ENCODE assay signal across 8 mouse cellular contexts in genomic region chr19:18631644-18632219, GRCm38 (mm10). TPM values are rescaled to one million over a fixed set of nuclear protein-coding genes. Genes with fewer than 3 reads are reported as not detected.
DNase-seq lines count a peak whose midpoint lies in the region; ATAC-seq lines count a peak whose summit lies in the region.

Ostf1 (minus strand) TSS chr19:18631823.
Nmrk1 (plus strand) TSS chr19:18631950.

- peak within 1 kb of the TSS; percentile 82 for H3K27ac ChIP-seq in intestine, embryonic 14.5 days (ENCODE audit: low read depth)

- peak within 1 kb of the TSS; percentile 64 for H3K9ac ChIP-seq in intestine, embryonic 14.5 days (ENCODE audit: low read length)

- H3K4me3 ChIP-seq in intestine, embryonic 14.5 days (ENCODE audit: low read depth, low read length) = peak within 1 kb of the TSS; percentile 76

- no peaks in the 10 kb centered on the region for H3K27me3 ChIP-seq in intestine, embryonic 14.5 days (replicated peaks; ENCODE audit: control insufficient read depth, insufficient read depth, low read length)

- 1% methylated on average over 50 of the region's 51 CpGs for WGBS in intestine, embryonic 14.5 days

- peaks cover 3% of the 10 kb centered on the region for H3K4me1 ChIP-seq in intestine, embryonic 14.5 days (replicated peaks; ENCODE audit: control insufficient read depth, insufficient read depth, low read length)

- DNase-seq in adrenal gland, adult 18-20 months (ENCODE audit: low spot score in 2 of 2) = peak; percentile 99
- peak; percentile 96 for DNase-seq in embryo, embryonic 11 days
- peak; percentile 97 for DNase-seq in gastrocnemius, postnatal 25 days
- DNase-seq in intestine, embryonic 14.5 days (ENCODE audit: low spot score) = peak; percentile 97
- DNase-seq in left cerebral cortex, postnatal 14 days (ENCODE audit: low spot score in 2 of 2) = peak; percentile 90 to 92
- peak; percentile 95 for DNase-seq in mesoderm, embryonic 11.5 days (ENCODE audit: low read depth, low spot score)
- DNase-seq in right cerebral cortex, postnatal 36 days (ENCODE audit: low spot score in 2 of 2) = peak; percentile 90 to 91
- peak; percentile 96 for DNase-seq in yolk sac, embryonic 10.5 days (ENCODE audit: low spot score)

- no peaks in the 10 kb centered on the region for H3K9me3 ChIP-seq in intestine, embryonic 14.5 days (ENCODE audit: control insufficient read depth, low read length)

- ATAC-seq in intestine, embryonic 14.5 days (replicated peaks; ENCODE audit: low FRiP score, low TSS enrichment, low read depth) = peak; percentile 98

- H3K4me2 ChIP-seq in intestine, embryonic 14.5 days (ENCODE audit: low read length) = peak within 1 kb of the TSS; percentile 72

- H3K36me3 ChIP-seq in intestine, embryonic 14.5 days (ENCODE audit: control insufficient read depth, insufficient read depth, low read length) = no peaks in the 10 kb centered on the region

- intact Hi-C loops in left cerebral cortex, postnatal 14 days (cut with DNase I) = loop anchor here (5.0 kb wide), 1 partner anchor 41 kb away; the partner anchor contains the start of gene Carnmt1

RNA-seq across cellular contexts. Expression of gene Ostf1, which starts in this region (rescaled TPM):
- 100 to 1,000 TPM; 111 to 124 TPM for total RNA-seq in adrenal gland, adult 18-20 months (2021)
- 10 to 100 TPM; 19.1 to 26.4 TPM for total RNA-seq in gastrocnemius, postnatal 25 days (2021)
- polyA plus RNA-seq in intestine, embryonic 14.5 days (2014; fragmentation: Nextera tagmentation; extraction: Ambion mirVana) = 68.9 and 70.6 TPM in 2 replicates
- 10 to 100 TPM; 18.6 to 22.8 TPM for total RNA-seq in left cerebral cortex, postnatal 14 days (2021)

RNA-seq across cellular contexts. Expression of gene Nmrk1, which starts in this region (rescaled TPM):
- 10 to 100 TPM; 11.1 to 14.3 TPM for total RNA-seq in adrenal gland, adult 18-20 months (2021)
- 1 to 10 TPM; 2.2 to 2.7 TPM for total RNA-seq in gastrocnemius, postnatal 25 days (2021)
- 9.6 and 10.1 TPM in 2 replicates for polyA plus RNA-seq in intestine, embryonic 14.5 days (2014; fragmentation: Nextera tagmentation; extraction: Ambion mirVana)
- total RNA-seq in left cerebral cortex, postnatal 14 days (2021) = 1 to 10 TPM; 3.8 to 5.3 TPM

Comparison
In these comparisons a context has a peak if more than half of its experiments do, and no peak if none do; other contexts are left out.
1. Peak in every context shown above with its lines: DNase-seq, ATAC-seq, H3K4me3 ChIP-seq and H3K27ac ChIP-seq.
2. RNA of gene Ostf1 (total RNA-seq): 111 to 124 TPM in adrenal gland, adult 18-20 months; 19.1 to 26.4 TPM in gastrocnemius, postnatal 25 days and 18.6 to 22.8 TPM in left cerebral cortex, postnatal 14 days; every median in the first group is over 4 times any median in the second.